Mouse (Mus musculus) intestine, postnatal 0 days (tissue): ENCODE data around the gene Vps37d. TPM values are rescaled to one million over a fixed set of nuclear protein-coding genes. Genes with fewer than 3 reads are reported as not detected.

Source experiments
- ATAC-seq: fragments of 200-750 bp; cut with Nextera tagmentation; 2 replicates; pipeline ENCODE4 v1.8.0; 2017; ENCODE audit warnings: mild to moderate bottlenecking, moderate TSS enrichment, moderate library complexity
- H3K27ac ChIP-seq: fragments of 300-500 bp; sonication (generic); 2 replicates; pipeline ENCODE4 v1.5.1; 2014; ENCODE audit warnings: mild to moderate bottlenecking, low read depth, low read length, moderate library complexity
- H3K27me3 ChIP-seq: fragments of 300-500 bp; sonication (generic); replicated peaks from 2 replicates; pipeline ENCODE4 v1.6.1; 2014; ENCODE audit warnings: low read length, mixed read lengths; ENCODE audit not compliant: control insufficient read depth, insufficient read depth
- H3K36me3 ChIP-seq: fragments of 300-500 bp; sonication (generic); 2 replicates; pipeline ENCODE4 v1.6.1; 2014; ENCODE audit warnings: mild to moderate bottlenecking, moderate library complexity; ENCODE audit not compliant: control insufficient read depth, insufficient read depth
- H3K4me1 ChIP-seq: fragments of 300-500 bp; sonication (generic); replicated peaks from 2 replicates; pipeline ENCODE4 v1.6.1; 2014; ENCODE audit warnings: antibody characterized with exemption, low read length, mixed read lengths; ENCODE audit not compliant: control insufficient read depth, insufficient read depth
- H3K4me2 ChIP-seq: fragments of 300-500 bp; sonication (generic); replicated peaks from 2 replicates; pipeline ENCODE4 v1.6.1; 2014; ENCODE audit warnings: low read depth, mild to moderate bottlenecking, moderate library complexity
- H3K4me3 ChIP-seq: fragments of 300-500 bp; sonication (generic); 2 replicates; pipeline ENCODE4 v1.5.1; 2014; ENCODE audit warnings: low read depth, low read length
- H3K9ac ChIP-seq: fragments of 300-500 bp; sonication (generic); 2 replicates; pipeline ENCODE4 v1.6.1; 2014; ENCODE audit warnings: mild to moderate bottlenecking, low read depth, low read length
- H3K9me3 ChIP-seq: fragments of 300-500 bp; sonication (generic); 2 replicates; pipeline ENCODE4 v1.6.1; 2016; ENCODE audit warnings: mixed run types; ENCODE audit not compliant: control insufficient read depth
- CTCF ChIP-seq: sonication (generic); IDR thresholded peaks from 2 replicates; pipeline ENCODE4 v1.5.1; 2016; ENCODE audit warnings: low read depth, mild to moderate bottlenecking, control low read depth, antibody characterized with exemption, moderate library complexity
- WGBS: fragments of 180-500 bp; shearing (Covaris S2); extraction: QIAGEN DNeasy Blood & Tissue Kit; methylation state at CpG from one replicate; pipeline ENCODE4 v1.1.7; 2014; 5-methylcytosine and 5-hydroxymethylcytosine counted together
- polyA plus RNA-seq: library from polyadenylated mRNA; unstranded; fragments of >200 nt; fragmentation: Nextera tagmentation; extraction: Ambion mirVana; gene quantifications from 2 replicates; pipeline ENCODE4 v1.2.1, GENCODE M21; 2015

Vps37d gene
- polyA plus RNA-seq, 1 experiment from 2014 or later = 2.9 TPM

DNA sequence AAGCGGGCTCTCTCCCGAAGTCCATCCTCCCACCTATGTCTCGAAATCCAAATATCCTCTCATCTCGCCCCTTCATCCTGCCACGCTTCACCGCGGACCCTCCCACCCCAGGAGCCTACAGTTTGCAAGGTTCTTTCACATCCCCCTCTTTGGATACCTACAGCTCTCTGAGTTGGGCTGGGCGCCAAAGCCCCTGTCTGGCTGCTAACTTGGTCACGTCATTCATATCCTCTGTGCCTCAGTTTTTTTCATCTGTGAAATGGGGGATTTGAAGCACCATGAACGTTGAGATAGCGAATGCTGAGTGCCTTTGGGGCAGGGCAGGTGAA, 380 bp upstream of the Vps37d start:
- Histone ChIP-seq H3K27me3 (no peaks in the 10 kb centered on the region), H3K36me3 (no peaks in the 10 kb centered on the region), H3K9me3 (no peaks in the 10 kb centered on the region), H3K27ac (no peak overlapping the region), H3K9ac (peak overlapping the region; percentile 85; the same call in 1 of the 2 replicates), H3K4me2 (peak overlapping the region; percentile 98), H3K4me1 (no peaks in the 10 kb centered on the region), H3K4me3 (peak overlapping the region; percentile 79)
- WGBS = 2% methylated on average over 11 of the region's 11 CpGs
- no peak for TF ChIP-seq CTCF
- ATAC-seq = peak; percentile 14; the same call in 1 of the 2 replicates

- H3K27me3 ChIP-seq = no peaks in the 10 kb centered on the region
- H3K4me1 ChIP-seq = no peaks in the 10 kb centered on the region
- no peak for TF ChIP-seq CTCF
- no peak overlapping the region for H3K27ac ChIP-seq
- H3K4me3 ChIP-seq = peak overlapping the region; percentile 79
- H3K9me3 ChIP-seq = no peaks in the 10 kb centered on the region
- no peak for ATAC-seq
- H3K4me2 ChIP-seq = peak overlapping the region; percentile 98
- peak overlapping the region; percentile 85; the same call in 1 of the 2 replicates for H3K9ac ChIP-seq
- 27% methylated on average over 14 of the region's 14 CpGs for WGBS
- no peaks in the 10 kb centered on the region for H3K36me3 ChIP-seq
Observed at GRCm38 (mm10) chr5:135076931-135077505, 1.0 kb downstream of the Vps37d start.

GRCm38 (mm10) chr5:135076368-135076767, 1.7 kb downstream of the Vps37d start:
- no peak overlapping the region; the same call in 1 of the 2 replicates for H3K4me2 ChIP-seq
- WGBS = 74% methylated on average over 14 of the region's 14 CpGs

GRCm38 (mm10) chr5:135075655-135076054, 2.4 kb downstream of the Vps37d start:
- H3K36me3 ChIP-seq = no peaks in the 10 kb centered on the region
- WGBS = 67% methylated on average over 4 of the region's 4 CpGs
- no peak for ATAC-seq
- no peaks in the 10 kb centered on the region for H3K9me3 ChIP-seq
- H3K27ac ChIP-seq = no peak overlapping the region
- no peak overlapping the region for H3K9ac ChIP-seq
- no peaks in the 10 kb centered on the region for H3K4me1 ChIP-seq
- H3K4me3 ChIP-seq = no peak overlapping the region
- no peak overlapping the region for H3K4me2 ChIP-seq
- peak; percentile 49 for TF ChIP-seq CTCF
- H3K27me3 ChIP-seq = no peaks in the 10 kb centered on the region

More at GRCm38 (mm10) chr5:135076368-135076767, 1.7 kb downstream of the Vps37d start:
- no peak for TF ChIP-seq CTCF
- no peak overlapping the region for H3K4me3 ChIP-seq
- H3K36me3 ChIP-seq = no peaks in the 10 kb centered on the region
- H3K27me3 ChIP-seq = no peaks in the 10 kb centered on the region
- H3K9ac ChIP-seq = no peak overlapping the region
- no peaks in the 10 kb centered on the region for H3K9me3 ChIP-seq
- H3K27ac ChIP-seq = no peak overlapping the region
- no peaks in the 10 kb centered on the region for H3K4me1 ChIP-seq
- no peak for ATAC-seq

DNA sequence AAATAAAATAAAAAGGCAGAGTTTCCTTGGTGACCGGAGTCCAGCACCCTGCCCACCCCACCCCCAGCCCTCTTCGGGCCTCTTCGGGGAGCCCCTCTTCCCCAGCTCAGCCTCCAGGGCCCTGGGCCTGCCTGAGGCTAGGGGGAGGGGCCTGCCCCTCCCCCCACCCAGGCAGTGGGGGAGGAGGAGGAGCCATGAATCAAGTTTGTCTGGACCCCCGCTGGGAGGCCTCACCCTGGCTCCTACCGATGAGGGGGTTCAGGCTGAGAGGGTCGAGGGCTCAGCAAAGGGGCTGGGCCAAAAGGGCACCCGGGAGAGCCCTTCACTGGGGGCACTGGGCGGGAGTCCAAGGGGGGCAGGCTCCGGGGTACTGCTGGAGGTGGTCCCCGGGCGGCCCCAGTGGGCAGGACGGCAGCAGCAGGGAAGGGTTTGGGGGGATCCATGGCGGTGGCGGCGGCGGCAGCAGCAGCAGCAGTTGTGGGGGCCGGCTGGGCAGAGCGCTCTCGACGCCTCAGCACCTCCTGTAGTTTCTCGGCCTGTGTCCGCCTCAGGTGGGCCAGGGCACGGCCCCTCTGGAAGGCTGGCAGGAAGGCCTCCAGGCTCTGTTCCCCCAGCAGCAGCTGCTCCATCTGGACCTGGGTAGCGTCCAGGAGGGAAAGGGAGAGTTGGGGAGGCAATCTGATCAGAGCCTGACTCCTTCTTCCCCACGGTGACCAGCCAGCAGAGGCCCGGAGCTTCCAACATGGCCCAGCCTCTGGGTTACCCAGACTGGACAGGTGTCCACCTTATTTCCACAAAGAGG, 4.5 kb downstream of the Vps37d start:
- H3K4me1 ChIP-seq = no peaks in the 10 kb centered on the region
- no peak for ATAC-seq
- no peak for TF ChIP-seq CTCF
- WGBS = 46% methylated on average over 25 of the region's 26 CpGs
- H3K9ac ChIP-seq = no peak overlapping the region
- H3K27me3 ChIP-seq = no peaks in the 10 kb centered on the region
- H3K4me3 ChIP-seq = no peak overlapping the region
- no peaks in the 10 kb centered on the region for H3K36me3 ChIP-seq
- H3K27ac ChIP-seq = no peak overlapping the region
- no peak overlapping the region for H3K4me2 ChIP-seq
- H3K9me3 ChIP-seq = no peaks in the 10 kb centered on the region

DNA sequence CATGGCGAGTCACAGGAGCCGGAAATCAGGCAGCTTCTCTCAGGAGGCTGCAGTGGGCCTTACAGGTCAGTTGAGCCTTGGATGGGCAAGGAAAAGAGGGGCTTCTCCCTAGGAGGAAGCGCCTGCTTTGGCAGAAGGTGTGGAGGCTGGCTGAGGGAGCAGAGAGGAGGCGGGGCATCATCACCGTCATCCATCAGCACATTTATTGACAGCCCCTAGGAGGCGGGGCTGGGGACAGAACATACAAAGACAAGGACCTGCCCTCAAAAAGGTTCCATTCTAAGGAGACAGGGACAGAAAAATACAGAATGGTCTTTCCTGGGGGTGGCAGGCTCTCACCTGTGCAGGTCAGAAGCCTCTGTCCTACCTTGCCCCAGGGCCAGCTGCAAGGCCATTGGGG, 5.3 kb downstream of the Vps37d start:
- 72% methylated on average over 6 of the region's 6 CpGs for WGBS
- no peak for ATAC-seq
- Histone ChIP-seq H3K27ac (no peak overlapping the region), H3K4me1 (no peaks in the 10 kb centered on the region), H3K4me3 (no peak overlapping the region), H3K27me3 (no peaks in the 10 kb centered on the region), H3K36me3 (no peaks in the 10 kb centered on the region), H3K9ac (no peak overlapping the region), H3K4me2 (no peak overlapping the region), H3K9me3 (no peaks in the 10 kb centered on the region)
- no peak for TF ChIP-seq CTCF
